Mouse (Mus musculus) CH12.LX (cell line): ENCODE data around the gene Cand1. TPM values are rescaled to one million over a fixed set of nuclear protein-coding genes. Genes with fewer than 3 reads are reported as not detected.

Experiments
- DNase-seq: peaks from one replicate; pipeline ENCODE4 v3.0.0-alpha.2; 2013; ENCODE audit errors: extremely low read depth
- H3K27ac ChIP-seq: 2 replicates; pipeline ENCODE4 v1.5.1; 2012; ENCODE audit warnings: low read depth, mild to moderate bottlenecking, control low read depth, moderate library complexity; ENCODE audit not compliant: insufficient read depth
- H3K27me3 ChIP-seq: replicated peaks from 2 replicates; pipeline ENCODE3; 2012; ENCODE audit warnings: inconsistent platforms
- H3K36me3 ChIP-seq, 2 experiments: replicated peaks in 1 of 2; 2 replicates each; pipeline versions ENCODE3 to v1.6.1; 2012; ENCODE audit warnings: inconsistent platforms in 1 of 2, low read length in 1 of 2, mild to moderate bottlenecking in 1 of 2, mixed read lengths in 1 of 2, moderate library complexity in 1 of 2; ENCODE audit not compliant: control insufficient read depth in 1 of 2, insufficient read depth in 1 of 2
- H3K4me1 ChIP-seq, 2 experiments: 2 replicates each; pipeline ENCODE4 v1.6.1; 2012; ENCODE audit warnings: inconsistent platforms in 1 of 2, moderate library complexity in 1 of 2; ENCODE audit not compliant: insufficient read depth in 2 of 2, control insufficient read depth in 1 of 2
- H3K4me2 ChIP-seq: 2 replicates; pipeline ENCODE4 v1.6.1; 2012; ENCODE audit warnings: low read depth, mild to moderate bottlenecking, control low read depth; ENCODE audit not compliant: poor library complexity, insufficient read depth, severe bottlenecking
- H3K4me3 ChIP-seq, 3 experiments: fragments of 150-350 bp in 1 of 3; sonication (generic) in 1 of 3; replicated peaks in 1 of 3; 2 replicates each; pipeline versions ENCODE3 to v1.5.1; 2011 to 2012; ENCODE audit warnings: low read depth in 2 of 3, low read length in 2 of 3, mild to moderate bottlenecking in 2 of 3, moderate library complexity in 2 of 3, control low read depth in 1 of 3, improper control_type of control experiment in 1 of 3, inconsistent platforms in 1 of 3, mixed read lengths in 1 of 3; ENCODE audit not compliant: poor library complexity in 1 of 3
- H3K79me2 ChIP-seq: replicated peaks from 2 replicates; pipeline ENCODE4 v1.6.1; 2012; ENCODE audit warnings: mild to moderate bottlenecking, moderate library complexity; ENCODE audit not compliant: control insufficient read depth, poor library complexity, insufficient read depth, severe bottlenecking; ENCODE audit errors: extremely low read depth
- H3K9ac ChIP-seq: 2 replicates; pipeline ENCODE4 v1.6.1; 2012; ENCODE audit warnings: low read depth, mild to moderate bottlenecking, control low read depth, moderate library complexity; ENCODE audit not compliant: insufficient read depth
- H3K9me3 ChIP-seq: replicated peaks from 2 replicates; pipeline ENCODE3; 2012; ENCODE audit warnings: low read length, inconsistent platforms, mixed read lengths
- CHD1 ChIP-seq: IDR thresholded peaks from 2 replicates; pipeline ENCODE4 v1.6.1; 2012; ENCODE audit warnings: low read depth, low read length, improper control_type of control experiment, inconsistent platforms
- CHD2 ChIP-seq: IDR thresholded peaks from 2 replicates; pipeline ENCODE4 v1.6.1; 2011; ENCODE audit warnings: low read length, improper control_type of control experiment
- ELF1 ChIP-seq: IDR thresholded peaks from 2 replicates; pipeline ENCODE4 v1.6.1; 2014; ENCODE audit warnings: low read depth, mild to moderate bottlenecking, inconsistent platforms, low read length, improper control_type of control experiment
- GABPA ChIP-seq: IDR thresholded peaks from 2 replicates; pipeline ENCODE4 v1.6.1; 2012; ENCODE audit warnings: low read depth, low read length, improper control_type of control experiment, inconsistent platforms; ENCODE audit not compliant: insufficient replicate concordance
- HCFC1 ChIP-seq: IDR thresholded peaks from 2 replicates; pipeline ENCODE4 v1.6.1; 2012; ENCODE audit warnings: low read depth, mild to moderate bottlenecking, inconsistent platforms, low read length, improper control_type of control experiment
- MAZ ChIP-seq: IDR thresholded peaks from 2 replicates; pipeline ENCODE4 v1.6.1; 2012; ENCODE audit warnings: low read depth, mild to moderate bottlenecking, inconsistent platforms, low read length, improper control_type of control experiment, moderate library complexity
- NRF1 ChIP-seq: IDR thresholded peaks from 2 replicates; pipeline ENCODE4 v1.6.1; 2014; ENCODE audit warnings: low read depth, mild to moderate bottlenecking, inconsistent platforms, low read length, improper control_type of control experiment, moderate library complexity
- POLR2AphosphoS2 ChIP-seq: IDR thresholded peaks from 2 replicates; pipeline ENCODE4 v1.6.1; 2011; ENCODE audit warnings: low read depth, low read length, improper control_type of control experiment
- SIN3A ChIP-seq: IDR thresholded peaks from 2 replicates; pipeline ENCODE4 v1.6.1; 2012; ENCODE audit warnings: low read length, improper control_type of control experiment, inconsistent platforms
- TBP ChIP-seq: conservative IDR thresholded peaks from 2 replicates; pipeline ENCODE4 v1.6.1; 2011; ENCODE audit warnings: low read depth, low read length, improper control_type of control experiment
- TCF12 ChIP-seq: IDR thresholded peaks from 2 replicates; pipeline ENCODE4 v1.6.1; 2014; ENCODE audit warnings: low read depth, mild to moderate bottlenecking, inconsistent platforms, low read length, improper control_type of control experiment
- UBTF ChIP-seq: IDR thresholded peaks from 2 replicates; pipeline ENCODE4 v1.6.1; 2012; ENCODE audit warnings: low read depth, mild to moderate bottlenecking, inconsistent platforms, low read length, improper control_type of control experiment, moderate library complexity
- USF2 ChIP-seq: conservative IDR thresholded peaks from 2 replicates; pipeline ENCODE4 v1.6.1; 2011; ENCODE audit warnings: low read depth, low read length, improper control_type of control experiment
- dilution Hi-C: fragments of 300-500 bp; cut with MboI; formaldehyde crosslinking; loops from 2 replicates; pipeline ENCODE4 v1.14.3; 2020; ENCODE audit warnings: low sequenced_read_pairs; ENCODE audit not compliant: extremely low pct_unique_long_range_greater_than_20kb, extremely low pct_ligation_motif_present
- in situ Hi-C: fragments of 300-500 bp; cut with MboI; formaldehyde crosslinking; loops from 3 replicates; pipeline ENCODE4 v1.14.3; 2019; ENCODE audit warnings: low sequenced_read_pairs, low pct_ligation_motif_present, low pct_unique_long_range_greater_than_20kb, mixed read lengths
- polyA plus RNA-seq: library from polyadenylated mRNA; unstranded; fragments of >175 nt; gene quantifications from 2 replicates; pipeline ENCODE4 v1.2.1, GENCODE M21; 2012; ENCODE audit warnings: low read depth; ENCODE audit not compliant: insufficient read length
- total RNA-seq, 2 experiments: library from RNA; depleted of rRNA; stranded (reverse); fragments of 300-350 nt in 1 of 2; fragments of >200 nt in 1 of 2; gene quantifications; 2 replicates each; pipeline ENCODE4 v1.2.3; 2012 to 2014

Cand1 gene
- total and polyA plus RNA-seq, 3 experiments: 71.2 to 126 (median 97.5) TPM

DNA sequence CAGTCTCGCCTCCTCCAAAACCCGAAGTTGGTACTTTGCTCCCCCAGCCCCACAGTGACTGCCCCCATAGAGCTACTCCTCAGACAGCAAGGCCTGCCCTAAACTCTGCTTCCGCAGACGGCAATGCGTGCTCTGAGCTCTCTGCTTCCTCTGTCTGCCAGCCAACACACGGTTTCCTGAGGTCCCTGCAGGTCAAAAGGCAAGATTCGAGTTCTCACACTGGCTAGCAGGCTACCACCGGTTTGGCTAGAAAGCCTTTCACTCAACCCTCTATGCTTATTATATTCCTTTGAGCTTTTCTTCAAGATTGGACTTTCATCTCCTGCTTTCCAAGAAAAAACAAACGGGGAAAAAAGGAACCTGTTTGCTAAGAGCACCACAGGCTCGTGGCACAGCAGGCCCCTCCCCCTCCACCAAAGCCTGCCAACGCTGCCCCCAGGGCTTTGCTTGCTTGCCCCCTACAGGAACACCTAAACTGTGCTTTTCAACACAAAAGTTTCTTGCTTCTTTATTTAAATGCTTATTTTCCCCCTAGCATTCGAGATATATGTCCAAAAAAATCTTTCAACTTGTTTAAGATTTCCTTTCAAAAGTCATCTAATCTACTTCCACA is 35.4 kb downstream of the Cand1 start:
- Histone ChIP-seq H3K79me2 (peaks cover 3% of the 10 kb centered on the region; the same call in 1 of the 2 replicates), H3K9me3 (no peaks in the 10 kb centered on the region), H3K27me3 (no peaks in the 10 kb centered on the region), H3K36me3 (peaks cover 57 to 87% of the 10 kb centered on the region in 2 experiments), H3K27ac (no peak overlapping the region), H3K4me2 (no peak overlapping the region), H3K4me1 (no peaks in the 10 kb centered on the region), H3K4me3 (no peak overlapping the region), H3K9ac (no peak overlapping the region)
- TF ChIP-seq UBTF (no peak), USF2 (no peak), CHD1 (no peak), HCFC1 (no peak), ELF1 (no peak), GABPA (no peak), MAZ (no peak), CHD2 (no peak), SIN3A (no peak), TBP (no peak)
- dilution Hi-C loops: no loop called here
- DNase-seq: no peak
- in situ Hi-C loops: no loop called here

GRCm38 (mm10) chr10:119199864-119200263 is 40.0 kb downstream of the Cand1 start:
- Histone ChIP-seq H3K79me2 (no peaks in the 10 kb centered on the region), H3K27me3 (no peaks in the 10 kb centered on the region), H3K4me2 (no peak overlapping the region), H3K4me1 (no peaks in the 10 kb centered on the region), H3K9ac (no peak overlapping the region)
- in situ Hi-C loops: no loop called here
- TF ChIP-seq TCF12 (no peak), TBP (no peak), NRF1 (no peak), ELF1 (no peak), POLR2AphosphoS2 (no peak)
- TF ChIP-seq, all 38 proteins: peak for 0
- Histone ChIP-seq H3K27ac (no peak overlapping the region), H3K4me3 (no peak overlapping the region), H3K9me3 (no peaks in the 10 kb centered on the region), H3K36me3 (peaks cover 27 to 58% of the 10 kb centered on the region in 2 experiments)
- dilution Hi-C loops: no loop called here
- DNase-seq: no peak
